8 mouse cellular contexts compared by ENCODE assay signal in the genomic region with DNA sequence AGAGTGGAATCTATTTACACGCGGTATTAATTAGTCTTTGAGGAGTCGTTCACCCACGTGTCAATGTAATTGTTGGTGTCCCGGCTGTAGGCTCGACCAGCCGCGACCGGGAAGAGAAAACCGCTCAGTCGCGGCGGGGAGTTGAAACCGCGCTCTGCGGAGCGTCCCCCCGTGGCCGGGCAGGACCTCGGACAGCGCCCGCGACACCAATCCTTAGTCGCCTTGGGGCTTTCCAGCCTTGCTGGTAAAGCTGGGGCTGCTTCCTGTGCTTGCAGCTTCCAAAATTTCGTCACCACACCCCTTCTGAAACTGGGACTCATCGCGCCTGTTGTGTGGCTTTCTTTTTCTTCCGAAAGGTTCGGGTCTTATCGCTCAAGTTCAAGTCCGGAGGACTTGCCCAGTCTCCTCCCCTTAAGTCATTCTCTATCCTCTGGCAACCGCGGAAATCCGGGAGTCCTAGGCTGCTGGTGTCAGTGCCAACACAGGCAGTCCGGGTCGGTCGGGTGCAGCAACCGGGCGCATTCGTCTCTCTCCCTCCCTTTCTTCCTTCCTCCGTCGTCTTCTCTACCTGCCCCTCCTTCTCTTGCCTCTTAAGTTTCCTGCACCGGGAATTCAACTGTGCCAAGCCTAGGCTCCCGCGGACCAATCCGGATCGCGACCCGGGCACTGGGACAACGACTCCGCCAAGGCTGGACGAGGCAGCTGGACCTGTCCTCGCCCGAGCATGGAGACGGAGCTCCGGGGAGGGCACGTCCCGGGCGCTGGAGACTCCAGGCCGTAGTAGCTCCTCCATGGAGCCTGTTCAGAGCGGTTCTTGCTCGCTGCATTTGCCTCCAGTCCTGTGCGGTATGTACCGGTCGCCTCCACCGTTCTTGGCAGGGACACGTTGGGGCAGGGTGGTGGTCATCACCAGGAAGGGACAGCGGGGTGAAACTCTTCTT. TPM values are rescaled to one million over a fixed set of nuclear protein-coding genes. Genes with fewer than 3 reads are reported as not detected.
A peak's percentile ranks its signal among the peaks of the same experiment; 100 is the strongest.
DNase-seq lines count a peak whose midpoint lies in the region; ATAC-seq lines count a peak whose summit lies in the region.

No protein-coding gene starts in this region.

- no peaks in the 10 kb centered on the region for H3K36me3 ChIP-seq in heart, embryonic 13.5 days
- H3K36me3 ChIP-seq in kidney, embryonic 15.5 days: no peaks in the 10 kb centered on the region

- peak overlapping the region; percentile 37 for H3K4me3 ChIP-seq in heart, embryonic 13.5 days
- peak overlapping the region; percentile 33 for H3K4me3 ChIP-seq in kidney, embryonic 15.5 days (replicated peaks)

- peaks cover 76% of the 10 kb centered on the region for H3K27me3 ChIP-seq in heart, embryonic 13.5 days (replicated peaks)
- peaks cover 77% of the 10 kb centered on the region for H3K27me3 ChIP-seq in kidney, embryonic 15.5 days

- ATAC-seq in heart, embryonic 13.5 days (ENCODE audit: extremely low read depth, insufficient number of reproducible peaks, low FRiP score, low TSS enrichment): no peak
- peak; percentile 92 for ATAC-seq in kidney, embryonic 15.5 days (replicated peaks; ENCODE audit: low FRiP score)
- ATAC-seq in megakaryocyte-erythroid progenitor cell, adult 5-6 weeks (replicated peaks; ENCODE audit: low FRiP score, low TSS enrichment, poor library complexity, severe bottlenecking): peak; percentile 86

- no peaks in the 10 kb centered on the region for H3K9me3 ChIP-seq in heart, embryonic 13.5 days
- H3K9me3 ChIP-seq in kidney, embryonic 15.5 days (replicated peaks): no peaks in the 10 kb centered on the region

- H3K4me1 ChIP-seq in heart, embryonic 13.5 days: peaks cover 30% of the 10 kb centered on the region
- peaks cover 35% of the 10 kb centered on the region for H3K4me1 ChIP-seq in kidney, embryonic 15.5 days

- DNase-seq in gastrocnemius, postnatal 14 days: peak; percentile 41
- DNase-seq in gastrocnemius, postnatal 36 days: no peak
- peak; percentile 72 for DNase-seq in ES-CJ7 (ENCODE audit: low read depth, low spot score)
- peak; percentile 58 to 63 for DNase-seq in cerebellum, postnatal 25 days
- DNase-seq in testis, postnatal 14 days (ENCODE audit: low spot score): peak; percentile 56

- no peak overlapping the region for H3K9ac ChIP-seq in heart, embryonic 13.5 days
- no peak overlapping the region for H3K9ac ChIP-seq in kidney, embryonic 15.5 days

- under 1% methylated on average over 68 of the region's 68 CpGs for WGBS in heart, embryonic 13.5 days
- under 1% methylated on average over 68 of the region's 68 CpGs for WGBS in kidney, embryonic 15.5 days

- no peak overlapping the region for H3K27ac ChIP-seq in heart, embryonic 13.5 days (replicated peaks)
- H3K27ac ChIP-seq in kidney, embryonic 15.5 days: no peak overlapping the region

- H3K4me2 ChIP-seq in heart, embryonic 13.5 days: peak overlapping the region; percentile 67
- peak overlapping the region; percentile 56 for H3K4me2 ChIP-seq in kidney, embryonic 15.5 days

- intact Hi-C loops in gastrocnemius, postnatal 14 days (cut with DNase I; ENCODE audit: low total_unique reads): no loop called here
- intact Hi-C loops in gastrocnemius, postnatal 36 days (cut with DNase I): no loop called here

RNA-seq across cellular contexts. Expression of gene Nxph1, which starts 0.5 kb away (rescaled TPM):
- total RNA-seq in gastrocnemius, postnatal 14 days (2021): not detected
- not detected for total RNA-seq in gastrocnemius, postnatal 36 days (2021)
- 0.09 and 0.15 TPM in 2 replicates for polyA plus RNA-seq in heart, embryonic 13.5 days (2015; fragmentation: Nextera tagmentation; extraction: Ambion mirVana)
- 0.38 and 0.39 TPM in 2 replicates for polyA plus RNA-seq in kidney, embryonic 15.5 days (2015; fragmentation: Nextera tagmentation; extraction: Ambion mirVana)
- total RNA-seq in megakaryocyte-erythroid progenitor cell, adult 5-6 weeks (2014; fragmentation: Nextera tagmentation): not detected in 2 replicates
- not detected in 2 replicates for total RNA-seq in megakaryocyte-erythroid progenitor cell, adult 5-6 weeks (2017)

Comparison
In these comparisons a context has a peak if more than half of its experiments do, and no peak if none do; other contexts are left out.
1. DNase-seq: peak in gastrocnemius, postnatal 14 days (single experiment), ES-CJ7 (single experiment), cerebellum, postnatal 25 days (2 of 2) and testis, postnatal 14 days (single experiment); none in gastrocnemius, postnatal 36 days (0 of 2).